Mouse (Mus musculus) heart, embryonic 11.5 days (tissue): ENCODE results near the gene Lcmt1. TPM values are rescaled to one million over a fixed set of nuclear protein-coding genes. Genes with fewer than 3 reads are reported as not detected.

Experiments
- ATAC-seq: fragments of 200-750 bp; cut with Nextera tagmentation; replicated peaks from 2 replicates; pipeline ENCODE4 v1.8.0; 2017; ENCODE audit warnings: moderate library complexity; ENCODE audit not compliant: insufficient number of reproducible peaks, low FRiP score, low TSS enrichment
- H3K27ac ChIP-seq: fragments of 300-500 bp; sonication (generic); 2 replicates; pipeline ENCODE4 v1.5.1; 2014; ENCODE audit warnings: mild to moderate bottlenecking, low read depth, low read length
- H3K27me3 ChIP-seq: fragments of 300-500 bp; sonication (generic); 2 replicates; pipeline ENCODE4 v1.6.1; 2014; ENCODE audit warnings: mild to moderate bottlenecking, low read length, mixed read lengths; ENCODE audit not compliant: control insufficient read depth, insufficient read depth
- H3K36me3 ChIP-seq: fragments of 300-500 bp; sonication (generic); 2 replicates; pipeline ENCODE4 v1.6.1; 2014; ENCODE audit warnings: mild to moderate bottlenecking, low read length, moderate library complexity, mixed read lengths; ENCODE audit not compliant: control insufficient read depth, insufficient read depth
- H3K4me1 ChIP-seq: fragments of 300-500 bp; sonication (generic); 2 replicates; pipeline ENCODE4 v1.6.1; 2014; ENCODE audit warnings: low read length; ENCODE audit not compliant: control insufficient read depth, insufficient read depth
- H3K4me2 ChIP-seq: fragments of 300-500 bp; sonication (generic); 2 replicates; pipeline ENCODE4 v1.6.1; 2014; ENCODE audit warnings: mild to moderate bottlenecking, moderate library complexity
- H3K4me3 ChIP-seq: fragments of 300-500 bp; sonication (generic); 2 replicates; pipeline ENCODE4 v1.5.1; 2014; ENCODE audit warnings: low read depth, low read length
- H3K9ac ChIP-seq: fragments of 300-500 bp; sonication (generic); 2 replicates; pipeline ENCODE4 v1.6.1; 2014; ENCODE audit warnings: mild to moderate bottlenecking, low read depth, low read length, moderate library complexity
- H3K9me3 ChIP-seq: fragments of 300-500 bp; sonication (generic); replicated peaks from 2 replicates; pipeline ENCODE4 v1.6.1; 2016; ENCODE audit warnings: low read length; ENCODE audit not compliant: control insufficient read depth
- WGBS: fragments of 180-500 bp; shearing (Covaris S2); extraction: QIAGEN DNeasy Blood & Tissue Kit; methylation state at CpG from one replicate; pipeline ENCODE4 v1.1.7; 2014; ENCODE audit not compliant: insufficient replicate concordance; 5-methylcytosine and 5-hydroxymethylcytosine counted together
- polyA plus RNA-seq: library from polyadenylated mRNA; unstranded; fragments of >200 nt; fragmentation: Nextera tagmentation; extraction: Ambion mirVana; gene quantifications from 2 replicates; pipeline ENCODE4 v1.2.1, GENCODE M21; 2014

Gene Lcmt1
- polyA plus RNA-seq, 1 experiment from 2014 or later: 40.6 TPM

- Histone ChIP-seq H3K27ac (no peak overlapping the region), H3K36me3 (no peaks in the 10 kb centered on the region), H3K4me1 (peaks cover 21% of the 10 kb centered on the region), H3K27me3 (no peaks in the 10 kb centered on the region), H3K4me2 (no peak overlapping the region), H3K9ac (no peak overlapping the region), H3K4me3 (no peak overlapping the region), H3K9me3 (no peaks in the 10 kb centered on the region)
- 93% methylated on average over 4 of the region's 4 CpGs for WGBS
- no peak for ATAC-seq
Measured at GRCm38 (mm10) chr7:123353081-123353480, 16.5 kb upstream of the Lcmt1 start.

GRCm38 (mm10) chr7:123353879-123354278 lies 15.7 kb upstream of the Lcmt1 start:
- Histone ChIP-seq H3K27me3 (no peaks in the 10 kb centered on the region), H3K4me1 (peaks cover 21% of the 10 kb centered on the region), H3K27ac (no peak overlapping the region), H3K36me3 (no peaks in the 10 kb centered on the region), H3K4me3 (no peak overlapping the region), H3K9me3 (no peaks in the 10 kb centered on the region), H3K9ac (no peak overlapping the region), H3K4me2 (peak overlapping the region; percentile 8)
- 60% methylated on average over 5 of the region's 5 CpGs for WGBS
- ATAC-seq: 0 out of 2 replicates have a peak, but pooled peaks have one; percentile 78

GRCm38 (mm10) chr7:123354392-123354791 lies 15.2 kb upstream of the Lcmt1 start:
- Histone ChIP-seq H3K9ac (no peak overlapping the region), H3K27me3 (no peaks in the 10 kb centered on the region), H3K27ac (no peak overlapping the region), H3K4me1 (peaks cover 17% of the 10 kb centered on the region), H3K36me3 (no peaks in the 10 kb centered on the region), H3K4me2 (peak overlapping the region; percentile 14; the same call in 1 of the 2 replicates), H3K9me3 (no peaks in the 10 kb centered on the region), H3K4me3 (no peak overlapping the region)
- no peak for ATAC-seq
- 67% methylated on average over 5 of the region's 5 CpGs for WGBS

GRCm38 (mm10) chr7:123354851-123355250 lies 14.7 kb upstream of the Lcmt1 start:
- Histone ChIP-seq H3K9me3 (no peaks in the 10 kb centered on the region), H3K36me3 (no peaks in the 10 kb centered on the region), H3K27ac (no peak overlapping the region), H3K27me3 (no peaks in the 10 kb centered on the region), H3K4me2 (no peak overlapping the region), H3K9ac (no peak overlapping the region), H3K4me1 (peaks cover 14% of the 10 kb centered on the region), H3K4me3 (no peak overlapping the region)
- 86% methylated on average over 2 of the region's 2 CpGs for WGBS
- ATAC-seq: no peak

DNA sequence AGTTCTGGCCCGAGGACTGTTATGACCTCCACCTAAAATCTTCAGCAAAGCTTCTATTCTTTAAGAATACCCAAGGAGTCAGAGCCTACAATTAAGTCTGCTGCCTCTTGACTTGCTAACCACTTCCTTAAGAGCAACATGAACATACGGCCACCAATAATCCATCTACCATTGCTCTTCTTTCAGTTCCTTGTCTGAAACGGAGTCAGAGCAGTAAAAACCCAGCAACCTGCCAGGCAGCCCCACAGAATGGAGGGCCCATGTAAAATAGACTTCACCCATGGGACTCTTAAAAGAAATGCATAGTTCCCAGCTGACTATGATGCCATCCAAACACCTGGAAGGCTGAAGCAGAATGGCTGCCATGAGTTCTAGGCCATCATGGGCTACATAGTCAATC lies 13.4 kb upstream of the Lcmt1 start:
- 83% methylated on average over 3 of the region's 3 CpGs for WGBS
- H3K4me2 ChIP-seq: no peak overlapping the region
- H3K36me3 ChIP-seq: no peaks in the 10 kb centered on the region
- no peak for ATAC-seq
- no peak overlapping the region for H3K4me3 ChIP-seq
- no peaks in the 10 kb centered on the region for H3K27me3 ChIP-seq
- H3K27ac ChIP-seq: no peak overlapping the region
- H3K4me1 ChIP-seq: peaks cover 17% of the 10 kb centered on the region
- H3K9me3 ChIP-seq: no peaks in the 10 kb centered on the region
- H3K9ac ChIP-seq: no peak overlapping the region

DNA sequence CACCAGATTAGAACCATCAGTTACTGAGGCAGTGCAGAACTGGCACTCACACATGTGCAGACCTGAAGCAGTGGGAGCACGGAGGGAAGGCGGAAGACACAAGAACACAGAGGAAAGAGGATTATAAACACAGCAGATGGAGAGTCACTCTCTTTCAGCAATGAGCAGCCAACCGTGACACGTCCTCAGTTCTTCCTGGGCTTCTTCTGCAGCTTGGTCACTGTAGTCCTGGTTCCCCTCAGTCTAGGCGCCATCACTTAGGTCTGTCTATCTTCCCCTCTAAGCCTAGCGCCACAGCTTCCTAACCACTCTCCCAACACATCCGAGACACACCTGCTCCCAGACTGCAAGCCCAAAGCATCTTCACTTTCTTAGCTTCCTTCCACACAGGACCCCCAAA lies 10.5 kb upstream of the Lcmt1 start:
- no peak overlapping the region for H3K4me3 ChIP-seq
- ATAC-seq: no peak
- no peaks in the 10 kb centered on the region for H3K27me3 ChIP-seq
- 87% methylated on average over 7 of the region's 7 CpGs for WGBS
- no peak overlapping the region for H3K27ac ChIP-seq
- no peaks in the 10 kb centered on the region for H3K9me3 ChIP-seq
- H3K36me3 ChIP-seq: no peaks in the 10 kb centered on the region
- H3K4me2 ChIP-seq: no peak overlapping the region
- H3K4me1 ChIP-seq: peaks cover 16% of the 10 kb centered on the region
- H3K9ac ChIP-seq: no peak overlapping the region

- Histone ChIP-seq H3K27ac (no peak overlapping the region), H3K4me2 (no peak overlapping the region), H3K4me3 (no peak overlapping the region), H3K27me3 (no peaks in the 10 kb centered on the region), H3K36me3 (no peaks in the 10 kb centered on the region), H3K9ac (no peak overlapping the region), H3K9me3 (no peaks in the 10 kb centered on the region), H3K4me1 (peaks cover 10% of the 10 kb centered on the region)
- 48% methylated on average over 5 of the region's 5 CpGs for WGBS
- ATAC-seq: no peak
Measured at GRCm38 (mm10) chr7:123360185-123360584, 9.4 kb upstream of the Lcmt1 start.

GRCm38 (mm10) chr7:123361229-123361980 lies 8.2 kb upstream of the Lcmt1 start:
- no peaks in the 10 kb centered on the region for H3K9me3 ChIP-seq
- H3K4me3 ChIP-seq: no peak overlapping the region
- WGBS: 85% methylated on average over 7 of the region's 7 CpGs
- no peak overlapping the region for H3K27ac ChIP-seq
- H3K27me3 ChIP-seq: no peaks in the 10 kb centered on the region
- H3K4me2 ChIP-seq: no peak overlapping the region
- no peak for ATAC-seq
- no peaks in the 10 kb centered on the region for H3K36me3 ChIP-seq
- H3K9ac ChIP-seq: no peak overlapping the region
- H3K4me1 ChIP-seq: peaks cover 19% of the 10 kb centered on the region

DNA sequence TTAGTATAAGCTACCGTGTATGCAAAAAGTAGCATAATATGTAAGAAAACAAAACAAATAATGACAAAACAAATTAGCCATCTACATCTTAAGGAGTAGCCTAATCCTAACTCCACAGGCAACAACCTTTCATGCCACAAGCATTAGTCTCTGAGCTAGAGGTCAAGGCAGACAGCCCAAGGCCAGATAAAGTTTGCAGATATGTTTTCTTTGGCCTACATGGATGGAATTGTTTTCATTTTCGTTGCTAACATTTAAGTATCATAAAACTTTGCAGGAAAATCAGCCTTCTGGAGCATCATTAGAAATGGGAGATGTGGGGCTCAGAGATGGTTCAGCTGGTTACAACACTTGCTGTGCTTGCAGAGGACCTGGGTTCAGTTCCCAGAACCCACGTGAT lies 6.8 kb upstream of the Lcmt1 start:
- no peak overlapping the region for H3K9ac ChIP-seq
- H3K4me1 ChIP-seq: peaks cover 29% of the 10 kb centered on the region
- no peak overlapping the region for H3K27ac ChIP-seq
- 86% methylated on average over 3 of the region's 3 CpGs for WGBS
- no peaks in the 10 kb centered on the region for H3K27me3 ChIP-seq
- no peaks in the 10 kb centered on the region for H3K36me3 ChIP-seq
- H3K4me3 ChIP-seq: no peak overlapping the region
- no peak overlapping the region for H3K4me2 ChIP-seq
- H3K9me3 ChIP-seq: no peaks in the 10 kb centered on the region
- ATAC-seq: no peak
